Mouse (Mus musculus): ENCODE results near the gene Neurod1.

- TF ChIP-seq POLR2A (IDR thresholded peaks at IDR 0.05; ENCODE audit: insufficient read depth, low read depth, low read length) (no peak), CTCF (IDR thresholded peaks at IDR 0.05; ENCODE audit: insufficient read depth, low read depth, low read length) (no peak)
Measured at GRCm38 (mm10) chr2:79485127-79485526, 28.6 kb upstream of the Neurod1 start.

Data from olfactory bulb, adult 2 months (tissue).